Mouse (Mus musculus) kidney, adult 2 months (tissue): ENCODE data around the gene Slc33a1.

ENCODE experiments used
- CTCF ChIP-seq: fragments of 200-500 bp; conservative IDR thresholded peaks from 2 replicates; pipeline ENCODE4 v1.5.1; 2011; ENCODE audit warnings: low read depth, mild to moderate bottlenecking, control low read depth, low read length, moderate library complexity, mixed read lengths; ENCODE audit not compliant: insufficient read depth, insufficient read length
- POLR2A ChIP-seq: fragments of 200-500 bp; IDR thresholded peaks from one replicate; pipeline ENCODE4 v1.6.1; 2011; ENCODE audit warnings: low read depth, low read length, control low read depth

DNA sequence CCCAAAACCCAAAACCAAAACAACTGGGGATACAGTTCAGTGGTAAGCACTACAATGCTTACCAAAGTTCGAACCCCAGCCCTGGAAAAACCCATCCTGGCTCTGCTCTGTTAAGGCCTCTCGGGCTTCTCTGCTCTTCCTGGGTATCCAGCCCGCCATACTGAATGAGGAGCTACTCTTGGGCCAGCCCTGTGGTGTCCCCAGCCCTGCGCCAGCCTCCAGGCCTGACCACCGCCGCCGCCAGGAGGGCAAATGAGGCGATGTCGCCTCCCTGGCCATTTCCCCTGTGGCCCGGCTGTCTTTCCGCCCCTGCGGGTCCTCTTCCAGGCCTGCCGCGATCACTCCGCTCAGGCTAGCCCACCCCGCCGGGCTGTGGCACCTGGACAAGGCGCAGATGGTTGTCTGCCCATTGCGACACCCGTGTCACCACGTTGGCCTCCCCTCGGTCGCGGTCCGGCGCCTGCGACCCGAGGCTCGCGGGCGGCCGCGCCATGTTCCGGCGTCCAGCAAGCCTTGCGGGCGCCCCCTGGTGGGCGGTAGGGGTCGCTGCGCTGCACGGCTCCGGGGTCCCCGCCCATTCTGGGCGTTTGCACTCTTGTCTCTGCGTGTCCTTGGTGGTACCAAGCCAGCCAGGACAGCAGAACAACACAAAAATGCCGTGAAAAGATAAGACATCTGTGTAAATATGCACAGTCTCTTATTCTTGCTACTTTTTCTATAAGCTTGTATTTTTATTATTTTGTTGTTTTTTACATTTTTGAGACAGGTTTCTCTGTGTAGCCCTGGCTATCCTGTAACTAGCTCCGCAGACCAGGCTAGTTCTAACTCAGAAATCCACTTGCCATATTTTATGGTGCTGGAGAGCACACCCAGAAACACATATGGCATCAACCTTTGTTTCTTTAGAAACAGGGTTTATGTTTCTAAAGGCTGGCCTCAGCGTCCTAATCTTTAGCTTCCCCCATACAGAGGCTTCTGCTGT is 35.4 kb downstream of the Slc33a1 start, which contains the start of gene E130311K13Rik:
- TF ChIP-seq CTCF: peak; percentile 71
- no peak for TF ChIP-seq POLR2A
